Mouse (Mus musculus) E14TG2a.4 (cell line): ENCODE measurements at regions not wholly inside any gene's neighbourhood (a gene's known extent, or its start where the extent isn't known, plus 50 kb on each side); places are given as distances from the start of the nearest gene placed in this dataset.
A peak's percentile ranks its signal among the peaks of the same experiment; 100 is the strongest.
"Not testable (repeated sequence)": the region's sequence is repeated elsewhere in the genome, so short reads cannot be mapped to it uniquely, and the experiment has no call there.

ENCODE experiments used
- H3K27me3 ChIP-seq: 2 replicates; pipeline ENCODE4 v1.6.1; 2014; ENCODE audit warnings: low read length, control low read depth; ENCODE audit not compliant: insufficient read depth
- H3K36me3 ChIP-seq: 2 replicates; pipeline ENCODE4 v1.6.1; 2014; ENCODE audit warnings: low read length, control low read depth; ENCODE audit not compliant: insufficient read depth
- H3K4me1 ChIP-seq: replicated peaks from 2 replicates; pipeline ENCODE4 v1.6.1; 2014; ENCODE audit warnings: low read depth, low read length, control low read depth
- H3K4me3 ChIP-seq: replicated peaks from 2 replicates; pipeline ENCODE4 v1.5.1; 2014; ENCODE audit warnings: mild to moderate bottlenecking, low read length
- H3K9me3 ChIP-seq: 2 replicates; pipeline ENCODE4 v1.6.1; 2014; ENCODE audit warnings: low read length, control low read depth
- CTCF ChIP-seq: conservative IDR thresholded peaks from 2 replicates; pipeline ENCODE4 v1.5.1; 2014; ENCODE audit warnings: low read length
- NANOG ChIP-seq: IDR thresholded peaks from 2 replicates; pipeline ENCODE4 v1.6.1; 2014; ENCODE audit warnings: borderline replicate concordance, low read length, mixed read lengths
- POU5F1 ChIP-seq: IDR thresholded peaks from 2 replicates; pipeline ENCODE4 v1.6.1; 2014; ENCODE audit warnings: low read length, borderline replicate concordance

- H3K4me3 ChIP-seq: no peak overlapping the region
- no peaks in the 10 kb centered on the region for H3K4me1 ChIP-seq
- no peak for TF ChIP-seq POU5F1
- TF ChIP-seq NANOG: no peak
- TF ChIP-seq CTCF: no peak
- no peaks in the 10 kb centered on the region for H3K36me3 ChIP-seq
- H3K27me3 ChIP-seq: no peaks in the 10 kb centered on the region
- no peaks in the 10 kb centered on the region for H3K9me3 ChIP-seq
Observed at GRCm38 (mm10) chr2:64462466-64463114, 364.8 kb upstream of the Fign start.

DNA sequence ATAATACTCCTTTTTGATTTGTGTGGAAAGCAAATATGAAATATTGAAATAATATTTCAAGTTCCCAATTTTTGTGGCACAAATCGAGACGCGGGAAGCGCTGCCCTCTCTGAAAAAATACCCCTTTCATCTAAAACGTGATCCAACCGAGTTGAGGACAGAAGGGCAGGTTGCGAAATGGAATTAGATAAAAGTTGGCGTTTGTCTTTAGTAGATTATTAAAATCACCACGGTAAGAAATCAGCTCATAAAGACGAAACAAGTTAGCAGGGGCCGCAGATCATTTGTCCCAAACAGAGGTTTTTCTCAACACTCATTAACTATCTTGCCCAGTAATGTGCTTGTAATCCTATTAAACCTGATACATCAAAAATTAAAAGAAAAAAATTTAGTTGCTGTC lies 364.2 kb upstream of the Fign start:
- H3K4me3 ChIP-seq: no peak overlapping the region
- no peaks in the 10 kb centered on the region for H3K36me3 ChIP-seq
- no peaks in the 10 kb centered on the region for H3K9me3 ChIP-seq
- H3K27me3 ChIP-seq: no peaks in the 10 kb centered on the region
- TF ChIP-seq NANOG (no peak), POU5F1 (no peak), CTCF (no peak)
- no peaks in the 10 kb centered on the region for H3K4me1 ChIP-seq

DNA sequence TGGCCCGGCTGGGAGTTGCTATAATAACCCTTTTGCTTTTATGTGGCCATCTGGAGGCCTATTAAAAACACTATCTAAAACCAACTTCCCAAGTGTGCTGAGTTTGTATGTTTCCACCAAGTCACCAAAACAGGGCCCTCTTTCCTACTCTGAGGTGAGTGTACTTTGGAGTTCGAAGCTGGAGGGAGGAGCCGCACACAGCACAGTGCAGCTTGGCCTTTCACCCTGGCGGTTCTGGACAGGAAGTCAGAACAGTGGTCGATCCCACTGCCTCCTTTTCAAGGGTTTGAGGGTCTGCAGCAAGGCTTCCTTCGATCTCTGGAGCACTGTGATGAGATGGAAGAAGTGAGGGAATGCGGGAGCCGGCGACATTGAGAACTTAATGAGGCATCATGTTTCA lies 363.8 kb upstream of the Fign start:
- H3K4me1 ChIP-seq: no peaks in the 10 kb centered on the region
- H3K4me3 ChIP-seq: no peak overlapping the region
- H3K36me3 ChIP-seq: no peaks in the 10 kb centered on the region
- no peaks in the 10 kb centered on the region for H3K27me3 ChIP-seq
- TF ChIP-seq POU5F1 (no peak), CTCF (no peak), NANOG (no peak)
- no peaks in the 10 kb centered on the region for H3K9me3 ChIP-seq

DNA sequence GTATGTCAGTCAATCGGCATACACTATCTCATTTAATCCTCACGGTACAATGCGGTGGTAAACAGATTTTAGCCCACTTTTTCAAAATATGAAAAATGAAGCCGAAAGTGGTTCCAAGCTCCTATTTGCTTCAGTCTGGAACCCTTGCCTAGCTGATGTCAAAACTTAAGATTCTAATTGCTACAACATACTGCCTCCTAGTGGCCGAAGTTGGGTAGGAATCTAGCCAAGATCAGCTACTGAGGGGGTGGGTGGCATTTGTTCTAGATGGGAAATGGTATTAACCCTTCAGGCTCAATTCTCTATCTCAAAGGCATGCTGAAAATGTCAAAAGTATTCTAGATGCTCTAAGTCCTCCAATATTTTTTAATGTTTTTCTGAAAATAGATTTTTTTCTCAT lies 360.3 kb upstream of the Fign start:
- Histone ChIP-seq H3K4me3 (no peak overlapping the region), H3K4me1 (no peaks in the 10 kb centered on the region), H3K36me3 (no peaks in the 10 kb centered on the region), H3K27me3 (no peaks in the 10 kb centered on the region), H3K9me3 (no peaks in the 10 kb centered on the region)
- TF ChIP-seq NANOG (no peak), CTCF (peak; percentile 71)

DNA sequence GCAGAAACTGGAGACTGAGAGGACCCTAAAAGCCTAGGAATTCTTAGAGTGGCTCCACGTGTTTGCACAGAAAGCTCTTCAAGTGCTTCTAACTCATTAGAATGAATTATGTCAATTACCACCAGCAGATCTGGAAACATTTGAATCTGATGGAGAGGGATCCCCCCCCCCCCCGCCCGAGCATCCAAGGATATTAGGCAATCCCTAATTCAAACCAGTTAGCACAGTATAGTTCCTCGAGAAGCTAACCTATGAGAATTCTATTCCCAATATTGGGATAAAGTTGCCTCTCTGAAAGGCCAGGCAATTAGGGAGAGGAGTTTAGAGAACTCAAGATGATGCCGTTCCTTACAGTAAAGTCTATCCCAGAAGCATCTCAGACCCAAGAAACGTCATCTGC lies 354.9 kb upstream of the Fign start:
- H3K9me3 ChIP-seq: no peaks in the 10 kb centered on the region
- no peaks in the 10 kb centered on the region for H3K36me3 ChIP-seq
- no peak overlapping the region for H3K4me3 ChIP-seq
- no peak for TF ChIP-seq POU5F1
- no peak for TF ChIP-seq CTCF
- no peak for TF ChIP-seq NANOG
- no peaks in the 10 kb centered on the region for H3K27me3 ChIP-seq
- no peaks in the 10 kb centered on the region for H3K4me1 ChIP-seq

GRCm38 (mm10) chr2:64451614-64452317 lies 353.9 kb upstream of the Fign start:
- H3K4me3 ChIP-seq: no peak overlapping the region

DNA sequence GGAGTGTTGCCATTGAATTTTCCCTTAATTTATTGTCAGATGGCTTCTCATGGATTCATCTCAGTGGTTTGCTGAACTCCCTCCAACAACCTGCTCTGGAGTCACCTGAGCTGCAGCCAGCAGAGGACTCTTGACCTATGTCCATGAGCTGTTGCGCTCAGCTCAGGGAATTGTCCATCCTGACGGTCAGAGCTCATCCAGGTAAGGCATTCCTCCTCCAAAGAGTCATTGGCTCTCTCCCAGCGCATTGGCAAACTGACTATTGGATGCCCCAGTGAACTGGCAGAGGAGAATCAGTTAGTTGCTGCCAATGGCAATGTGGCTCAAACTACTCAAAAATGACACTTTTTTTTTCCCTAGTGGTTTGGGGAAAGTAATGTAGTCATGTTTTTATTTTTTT lies 345.3 kb upstream of the Fign start:
- H3K4me3 ChIP-seq: no peak overlapping the region
- TF ChIP-seq POU5F1 (no peak), CTCF (no peak), NANOG (no peak)
- no peaks in the 10 kb centered on the region for H3K4me1 ChIP-seq
- no peaks in the 10 kb centered on the region for H3K36me3 ChIP-seq
- no peaks in the 10 kb centered on the region for H3K27me3 ChIP-seq
- no peaks in the 10 kb centered on the region for H3K9me3 ChIP-seq

More at GRCm38 (mm10) chr2:64451614-64452317, 353.9 kb upstream of the Fign start:
- Histone ChIP-seq H3K9me3 (no peaks in the 10 kb centered on the region), H3K27me3 (no peaks in the 10 kb centered on the region), H3K4me1 (no peaks in the 10 kb centered on the region), H3K36me3 (no peaks in the 10 kb centered on the region)
- TF ChIP-seq POU5F1 (no peak), NANOG (no peak), CTCF (no peak)

DNA sequence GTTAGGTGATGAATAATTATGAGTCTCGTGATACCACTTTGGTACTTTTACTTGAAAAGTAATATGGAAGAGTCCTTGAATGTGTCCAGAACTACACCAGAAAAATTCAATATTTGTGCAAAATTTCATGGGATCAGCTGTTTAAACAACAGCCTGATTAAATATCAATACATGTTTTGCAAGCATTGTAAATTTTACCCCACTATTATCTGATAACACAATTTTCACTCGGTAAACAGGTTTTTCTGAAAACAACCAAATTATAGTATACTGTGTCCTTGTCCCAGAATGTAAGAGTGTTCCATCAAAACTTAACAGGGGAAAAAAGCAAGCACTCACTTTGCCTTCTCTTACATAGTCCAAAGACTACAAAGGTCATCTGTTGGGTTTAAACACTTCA lies 343.1 kb upstream of the Fign start:
- peaks cover 11% of the 10 kb centered on the region for H3K9me3 ChIP-seq
- H3K36me3 ChIP-seq: no peaks in the 10 kb centered on the region
- no peaks in the 10 kb centered on the region for H3K4me1 ChIP-seq
- H3K27me3 ChIP-seq: no peaks in the 10 kb centered on the region
- TF ChIP-seq NANOG (no peak), POU5F1 (no peak), CTCF (no peak)
- no peak overlapping the region for H3K4me3 ChIP-seq

- not testable (repeated sequence) for H3K27me3 ChIP-seq, H3K9me3 ChIP-seq, H3K4me3 ChIP-seq, H3K36me3 ChIP-seq, H3K4me1 ChIP-seq
Observed at GRCm38 (mm10) chr2:64417129-64417528, 319.3 kb upstream of the Fign start.
